Mouse (Mus musculus) MEL (cell line): Measurements from ENCODE around the gene 1700092M07Rik. TPM values are rescaled to one million over a fixed set of nuclear protein-coding genes. Genes with fewer than 3 reads are reported as not detected.

Experiments used
- DNase-seq: peaks from one replicate; pipeline ENCODE4 v3.0.0; 2011; ENCODE audit warnings: low read depth, low spot score
- H3K27ac ChIP-seq: 2 replicates; pipeline ENCODE4 v1.5.1; 2012; ENCODE audit warnings: low read depth, mild to moderate bottlenecking, control low read depth, low read length, moderate library complexity; ENCODE audit not compliant: control insufficient read depth
- H3K27me3 ChIP-seq, 2 experiments: fragments of 150-350 bp in 1 of 2; sonication (generic) in 1 of 2; 2 replicates each; pipeline ENCODE4 v1.6.1; 2012; ENCODE audit warnings: low read length in 2 of 2, mild to moderate bottlenecking in 2 of 2, improper control_type of control experiment in 1 of 2, moderate library complexity in 1 of 2; ENCODE audit not compliant: insufficient read depth in 2 of 2, control insufficient read depth in 1 of 2
- H3K36me3 ChIP-seq, 2 experiments: 2 replicates each; pipeline ENCODE4 v1.6.1; 2012 to 2014; ENCODE audit warnings: low read length in 2 of 2, improper control_type of control experiment in 1 of 2, inconsistent platforms in 1 of 2, mild to moderate bottlenecking in 1 of 2; ENCODE audit not compliant: insufficient read depth in 2 of 2, control insufficient read depth in 1 of 2
- H3K4me1 ChIP-seq, 2 experiments: fragments of 150-350 bp in 1 of 2; sonication (generic) in 1 of 2; 2 replicates each; pipeline ENCODE4 v1.6.1; 2012; ENCODE audit warnings: low read length in 2 of 2, improper control_type of control experiment in 1 of 2, mild to moderate bottlenecking in 1 of 2; ENCODE audit not compliant: insufficient read depth in 2 of 2, control insufficient read depth in 1 of 2
- H3K4me3 ChIP-seq, 2 experiments: fragments of 150-350 bp in 1 of 2; sonication (generic) in 1 of 2; 2 replicates each; pipeline ENCODE4 v1.5.1; 2012; ENCODE audit warnings: low read depth in 2 of 2, low read length in 2 of 2, mild to moderate bottlenecking in 2 of 2, moderate library complexity in 2 of 2, control low read depth in 1 of 2, improper control_type of control experiment in 1 of 2; ENCODE audit not compliant: control insufficient read depth in 1 of 2, insufficient read depth in 1 of 2
- H3K79me2 ChIP-seq: 2 replicates; pipeline ENCODE4 v1.6.1; 2012; ENCODE audit warnings: mild to moderate bottlenecking, low read length, moderate library complexity; ENCODE audit not compliant: control insufficient read depth, poor library complexity, insufficient read depth
- H3K9ac ChIP-seq: 2 replicates; pipeline ENCODE4 v1.6.1; 2012; ENCODE audit warnings: low read depth, mild to moderate bottlenecking, control low read depth, low read length, moderate library complexity; ENCODE audit not compliant: control insufficient read depth, poor library complexity, severe bottlenecking
- H3K9me3 ChIP-seq: fragments of 150-350 bp; sonication (generic); replicated peaks from 2 replicates; pipeline ENCODE4 v1.6.1; 2012; ENCODE audit warnings: mild to moderate bottlenecking, low read length, improper control_type of control experiment, moderate library complexity; ENCODE audit not compliant: insufficient read depth
- CTCF ChIP-seq, 3 experiments: IDR thresholded peaks in 2 of 3; conservative IDR thresholded peaks in 1 of 3; 2 replicates each; pipeline ENCODE4 v1.5.1; 2011 to 2012; ENCODE audit warnings: low read length in 3 of 3, low read depth in 2 of 3, mild to moderate bottlenecking in 2 of 3, improper control_type of control experiment in 1 of 3, inconsistent platforms in 1 of 3, mixed read lengths in 1 of 3, moderate library complexity in 1 of 3; ENCODE audit not compliant: control insufficient read depth in 1 of 3, insufficient read depth in 1 of 3, poor library complexity in 1 of 3, severe bottlenecking in 1 of 3
- EP300 ChIP-seq, 2 experiments: IDR thresholded peaks; 2 replicates each; pipeline ENCODE4 v1.6.1; 2011; ENCODE audit warnings: improper control_type of control experiment in 2 of 2, low read length in 2 of 2, low read depth in 1 of 2, mild to moderate bottlenecking in 1 of 2
- ETS1 ChIP-seq: IDR thresholded peaks from 2 replicates; pipeline ENCODE4 v1.6.1; 2012; ENCODE audit warnings: low read depth, mild to moderate bottlenecking, inconsistent platforms, low read length, improper control_type of control experiment, moderate library complexity
- GABPA ChIP-seq: IDR thresholded peaks from 2 replicates; pipeline ENCODE4 v1.6.1; 2012; ENCODE audit warnings: low read depth, mild to moderate bottlenecking, inconsistent platforms, low read length, improper control_type of control experiment, moderate library complexity
- GATA1 ChIP-seq: IDR thresholded peaks from 2 replicates; pipeline ENCODE4 v1.6.1; 2011; ENCODE audit warnings: low read depth, low read length, improper control_type of control experiment
- JUND ChIP-seq: IDR thresholded peaks from 2 replicates; pipeline ENCODE4 v1.6.1; 2011; ENCODE audit warnings: low read depth, mild to moderate bottlenecking, improper control_type of control experiment, low read length
- KAT2A ChIP-seq: conservative IDR thresholded peaks from 2 replicates; pipeline ENCODE4 v1.6.1; 2012; ENCODE audit warnings: low read depth, low read length, improper control_type of control experiment, inconsistent platforms
- MAFK ChIP-seq: IDR thresholded peaks from 2 replicates; pipeline ENCODE4 v1.6.1; 2011; ENCODE audit warnings: low read depth, mild to moderate bottlenecking, low read length, improper control_type of control experiment, borderline replicate concordance
- MAZ ChIP-seq: IDR thresholded peaks from 2 replicates; pipeline ENCODE4 v1.6.1; 2012; ENCODE audit warnings: low read depth, mild to moderate bottlenecking, inconsistent platforms, low read length, improper control_type of control experiment
- MEF2A ChIP-seq: IDR thresholded peaks from 2 replicates; pipeline ENCODE4 v1.6.1; 2014; ENCODE audit warnings: low read depth, mild to moderate bottlenecking, inconsistent platforms, low read length, improper control_type of control experiment; ENCODE audit not compliant: poor library complexity, insufficient replicate concordance, severe bottlenecking; ENCODE audit errors: extremely low read depth
- MXI1 ChIP-seq: IDR thresholded peaks from 2 replicates; pipeline ENCODE4 v1.6.1; 2011; ENCODE audit warnings: mild to moderate bottlenecking, low read depth, low read length, improper control_type of control experiment
- MYC ChIP-seq: IDR thresholded peaks from 2 replicates; pipeline ENCODE4 v1.6.1; 2011; ENCODE audit warnings: low read depth, mild to moderate bottlenecking, low read length, improper control_type of control experiment, moderate library complexity
- NELFE ChIP-seq: IDR thresholded peaks from 2 replicates; pipeline ENCODE4 v1.6.1; 2011; ENCODE audit warnings: low read depth, low read length, improper control_type of control experiment
- POLR2AphosphoS2 ChIP-seq: IDR thresholded peaks from 2 replicates; pipeline ENCODE4 v1.6.1; 2011; ENCODE audit warnings: low read length, improper control_type of control experiment
- POLR2AphosphoS5 ChIP-seq: IDR thresholded peaks from 2 replicates; pipeline ENCODE4 v1.6.1; 2012; ENCODE audit warnings: low read depth, borderline replicate concordance, mild to moderate bottlenecking, inconsistent platforms, low read length, moderate library complexity, mixed read lengths
- RAD21 ChIP-seq: IDR thresholded peaks from 2 replicates; pipeline ENCODE4 v1.6.1; 2011; ENCODE audit warnings: mild to moderate bottlenecking, low read depth, low read length, improper control_type of control experiment
- SMC3 ChIP-seq: IDR thresholded peaks from 2 replicates; pipeline ENCODE4 v1.6.1; 2011; ENCODE audit warnings: low read depth, low read length, improper control_type of control experiment
- TAL1 ChIP-seq: IDR thresholded peaks from 2 replicates; pipeline ENCODE4 v1.6.1; 2012; ENCODE audit warnings: mild to moderate bottlenecking, inconsistent platforms, low read length, moderate library complexity, mixed read lengths
- TBP ChIP-seq: IDR thresholded peaks from 2 replicates; pipeline ENCODE4 v1.8.0; 2011; ENCODE audit warnings: low read depth, low read length, improper control_type of control experiment
- USF1 ChIP-seq: IDR thresholded peaks from 2 replicates; pipeline ENCODE4 v1.6.1; 2014; ENCODE audit warnings: low read depth, mild to moderate bottlenecking, inconsistent platforms, low read length, improper control_type of control experiment, moderate library complexity
- ZMIZ1 ChIP-seq: IDR thresholded peaks from 2 replicates; pipeline ENCODE4 v1.6.1; 2012; ENCODE audit warnings: low read depth, mild to moderate bottlenecking, inconsistent platforms, low read length, improper control_type of control experiment, moderate library complexity
- ZNF384 ChIP-seq: IDR thresholded peaks from 2 replicates; pipeline ENCODE4 v1.6.1; 2012; ENCODE audit warnings: low read depth, mild to moderate bottlenecking, inconsistent platforms, low read length, improper control_type of control experiment
- polyA plus RNA-seq, 2 experiments: library from polyadenylated mRNA; stranded (reverse) in 1 of 2; unstranded in 1 of 2; fragments of >175 nt in 1 of 2; fragments of >200 nt in 1 of 2; gene quantifications; 2 replicates each; pipeline versions ENCODE4 v1.2.1 to v1.2.4; 2012; ENCODE audit warnings: low replicate concordance in 2 of 2, low read depth in 1 of 2; ENCODE audit not compliant: insufficient read length in 2 of 2, insufficient read depth in 1 of 2, missing spikeins in 1 of 2
- total RNA-seq: library from RNA; depleted of rRNA; stranded (reverse); fragments of 300-350 nt; gene quantifications from 2 replicates; pipeline ENCODE4 v1.2.3, GENCODE M21; 2012

The 1700092M07Rik gene
- total and polyA plus RNA-seq, 3 experiments = 3.3 to 4.3 TPM; not detected in 1

GRCm38 (mm10) chr19:8747368-8747767 is 6.8 kb downstream of the 1700092M07Rik start:
- Histone ChIP-seq H3K9ac (no peak overlapping the region), H3K4me3 (no peak overlapping the region)

GRCm38 (mm10) chr19:8755652-8756051 is 15.1 kb downstream of the 1700092M07Rik start:
- Histone ChIP-seq H3K4me3 (peak overlapping the region; percentile 10 to 87), H3K4me1 (peaks cover 7 to 22% of the 10 kb centered on the region in 2 experiments; a peak in 3 of 4 replicates), H3K36me3 (peaks cover 5 to 26% of the 10 kb centered on the region in 2 experiments), H3K79me2 (peaks cover 46% of the 10 kb centered on the region), H3K9ac (peak overlapping the region; percentile 70), H3K27ac (no peak overlapping the region), H3K9me3 (no peaks in the 10 kb centered on the region), H3K27me3 (no peaks in the 10 kb centered on the region)
- DNase-seq = no peak
- TF ChIP-seq MEF2A (no peak), SMC3 (no peak), ZMIZ1 (no peak), KAT2A (no peak), MAFK (no peak), GABPA (no peak)

More at GRCm38 (mm10) chr19:8747368-8747767, 6.8 kb downstream of the 1700092M07Rik start:
- Histone ChIP-seq H3K27me3 (no peaks in the 10 kb centered on the region), H3K79me2 (peaks cover 3% of the 10 kb centered on the region; the same call in 1 of the 2 replicates), H3K4me1 (peaks cover 2 to 4% of the 10 kb centered on the region in 2 experiments; a peak in 3 of 4 replicates), H3K9me3 (no peaks in the 10 kb centered on the region), H3K36me3 (peaks cover 3 to 20% of the 10 kb centered on the region in 2 experiments), H3K27ac (no peak overlapping the region)
- peak; percentile 45 for DNase-seq
- peak in 2 of 3 experiments; percentile 39 to 48; a peak in 4 of 6 replicates for TF ChIP-seq CTCF (IDR thresholded peaks at IDR 0.05 in 2 of 3, conservative IDR thresholded peaks at IDR 0.05 in 1 of 3; ENCODE audit: control insufficient read depth in 1 of 3, insufficient read depth in 1 of 3, low read depth in 2 of 3, low read length in 3 of 3, poor library complexity in 1 of 3, severe bottlenecking in 1 of 3)
- TF ChIP-seq KAT2A = no peak
- TF ChIP-seq MYC = peak; percentile 63
- peak; percentile 43; the same call in 1 of the 2 replicates for TF ChIP-seq USF1
- peak; percentile 92 for TF ChIP-seq ZNF384
- no peak for TF ChIP-seq JUND
- TF ChIP-seq SMC3 = peak; percentile 27; the same call in 1 of the 2 replicates
- TF ChIP-seq RAD21 = peak; percentile 20

- no peaks in the 10 kb centered on the region for H3K9me3 ChIP-seq
- peak; percentile 96 for TF ChIP-seq TBP
- no peak for TF ChIP-seq EP300 (IDR thresholded peaks at IDR 0.05; ENCODE audit: low read depth in 1 of 2, low read length in 2 of 2)
- peak; percentile 88; the same call in 1 of the 2 replicates for TF ChIP-seq POLR2AphosphoS2
- peak; percentile 71; the same call in 1 of the 2 replicates for TF ChIP-seq MXI1
- no peak for TF ChIP-seq GABPA
- TF ChIP-seq ZNF384 = no peak; the same call in 1 of the 2 replicates
- peak; percentile 99 for TF ChIP-seq NELFE
- TF ChIP-seq ETS1 = peak; percentile 38; the same call in 1 of the 2 replicates
- no peak for TF ChIP-seq CTCF (IDR thresholded peaks at IDR 0.05 in 2 of 3, conservative IDR thresholded peaks at IDR 0.05 in 1 of 3; ENCODE audit: control insufficient read depth in 1 of 3, insufficient read depth in 1 of 3, low read depth in 2 of 3, low read length in 3 of 3, poor library complexity in 1 of 3, severe bottlenecking in 1 of 3)
- no peak for TF ChIP-seq TAL1
- no peak for TF ChIP-seq JUND
- no peak for TF ChIP-seq MAZ
- TF ChIP-seq RAD21 = no peak
- 0 out of 2 replicates have a peak, but pooled peaks have one; percentile 12 for TF ChIP-seq GATA1
- TF ChIP-seq POLR2AphosphoS5 = 0 out of 2 replicates have a peak, but pooled peaks have one; percentile 45
- peak; percentile 96 for TF ChIP-seq ZMIZ1
Measured at GRCm38 (mm10) chr19:8756635-8757387, 16.3 kb downstream of the 1700092M07Rik start, which contains the start of gene Nxf1. Nxf1 (plus strand) TSS chr19:8757073.

More at GRCm38 (mm10) chr19:8756635-8757387, 16.3 kb downstream of the 1700092M07Rik start, which contains the start of gene Nxf1:
- Histone ChIP-seq H3K4me3 (peak within 1 kb of the TSS; percentile 72 to 87), H3K79me2 (peaks cover 56% of the 10 kb centered on the region), H3K36me3 (peaks cover 3 to 26% of the 10 kb centered on the region in 2 experiments; a peak in 3 of 4 replicates), H3K27ac (peak within 1 kb of the TSS; percentile 78), H3K27me3 (no peaks in the 10 kb centered on the region), H3K4me1 (peaks cover 7 to 22% of the 10 kb centered on the region in 2 experiments; a peak in 3 of 4 replicates), H3K9ac (peak within 1 kb of the TSS; percentile 91)
- DNase-seq = peak; percentile 96
